Mouse (Mus musculus): ENCODE measurements around the gene Mdh1b.

The Mdh1b gene

DNA sequence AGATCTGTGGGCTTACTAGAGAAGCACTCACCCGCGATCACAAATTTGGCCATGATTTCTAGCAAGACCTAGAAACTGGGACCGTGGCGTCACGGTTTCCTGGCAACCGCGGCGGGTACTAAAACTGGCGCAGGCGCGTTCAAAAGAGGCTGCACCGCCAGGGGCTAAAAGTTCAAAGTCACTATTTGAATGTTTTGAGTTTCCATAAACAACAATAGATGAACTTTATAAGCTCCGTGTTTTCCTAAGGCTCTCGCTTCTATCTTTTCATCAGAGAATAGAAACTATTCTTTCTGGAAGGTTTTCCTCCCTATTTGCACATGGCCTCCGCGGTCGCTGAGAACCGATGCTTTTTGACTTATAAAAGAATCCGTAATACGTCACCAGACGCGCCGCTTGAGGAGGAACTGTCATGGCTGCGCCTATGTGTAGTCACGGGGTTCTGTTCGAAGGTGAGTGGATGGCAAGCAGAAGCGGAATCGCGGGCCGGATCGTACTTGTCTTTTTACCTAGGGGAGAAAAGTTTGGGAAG lies at the start of gene Mdh1b, which contains the start of gene Fastkd2:
TSS of gene Mdh1b (minus strand) at position 79 of the 532 bp plus-strand sequence.
TSS of gene Fastkd2 (plus strand) at position 375 of the 532 bp plus-strand sequence.
- CTCF ChIA-PET, result no interaction called here

DNA sequence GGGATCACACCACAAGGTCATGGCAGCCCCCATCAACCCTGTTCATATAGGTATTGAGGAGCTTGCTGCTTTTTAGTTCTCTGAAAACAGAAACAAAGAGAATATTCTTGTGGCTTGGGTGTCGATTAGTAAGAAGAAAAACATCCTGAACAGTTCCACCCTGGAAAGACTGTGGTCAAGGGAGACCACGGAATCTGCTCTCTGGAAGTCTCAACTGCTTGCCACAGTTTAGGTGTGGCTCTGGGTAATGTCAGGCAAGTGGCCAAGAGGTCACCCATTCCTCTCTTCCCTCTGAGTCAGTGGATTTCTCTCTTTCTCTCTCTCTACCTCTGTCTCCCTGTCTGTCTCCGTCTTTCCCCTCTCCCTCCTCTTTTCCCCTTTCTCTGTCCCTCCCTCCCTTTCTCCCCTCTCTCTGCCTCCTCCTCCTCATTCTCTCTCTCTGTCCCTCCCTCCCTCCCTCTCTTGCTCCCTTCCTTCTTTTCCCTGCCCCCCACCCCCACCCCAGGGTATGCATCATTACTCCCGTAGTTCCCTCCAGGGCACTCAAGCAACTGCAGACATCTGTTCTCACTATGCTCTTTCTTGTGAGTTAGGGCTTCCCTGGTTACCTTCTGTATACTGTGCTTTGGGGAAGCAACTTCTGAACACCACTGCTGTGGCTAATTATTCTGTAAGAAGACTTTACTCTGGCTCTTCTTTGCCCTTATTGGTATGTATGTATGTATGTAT lies 46.9 kb upstream of the Mdh1b start:
- CTCF ChIA-PET, result no interaction called here

GRCm38 (mm10) chr1:63776396-63776795 lies 46.3 kb upstream of the Mdh1b start:
- CTCF ChIA-PET, result no interaction called here

GRCm38 (mm10) chr1:63770309-63770708 lies 40.2 kb upstream of the Mdh1b start:
- CTCF ChIA-PET, result no interaction called here

DNA sequence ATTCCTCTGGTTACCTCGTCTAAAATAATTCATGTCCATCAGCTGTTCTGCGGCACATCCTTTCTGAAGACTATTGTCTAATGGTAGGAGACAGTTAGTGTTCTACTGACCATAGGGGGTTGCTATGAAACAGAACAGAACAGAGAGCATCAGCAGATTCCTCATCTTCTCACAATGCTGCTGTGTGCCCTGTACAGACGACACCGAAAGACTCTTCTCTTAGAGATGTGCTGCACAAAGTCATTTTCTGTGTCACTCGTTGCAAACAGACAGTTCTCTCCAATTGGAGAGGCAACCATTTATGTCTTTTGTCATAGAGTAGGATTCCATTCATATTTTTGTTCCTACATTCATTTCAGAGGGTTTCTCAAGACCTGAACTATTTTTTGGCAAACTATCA lies 39.0 kb upstream of the Mdh1b start, which contains the start of gene 4933402D24Rik:
TSS of gene 4933402D24Rik (minus strand) at position 101 of the 400 bp plus-strand sequence.
- CTCF ChIA-PET, result no interaction called here

DNA sequence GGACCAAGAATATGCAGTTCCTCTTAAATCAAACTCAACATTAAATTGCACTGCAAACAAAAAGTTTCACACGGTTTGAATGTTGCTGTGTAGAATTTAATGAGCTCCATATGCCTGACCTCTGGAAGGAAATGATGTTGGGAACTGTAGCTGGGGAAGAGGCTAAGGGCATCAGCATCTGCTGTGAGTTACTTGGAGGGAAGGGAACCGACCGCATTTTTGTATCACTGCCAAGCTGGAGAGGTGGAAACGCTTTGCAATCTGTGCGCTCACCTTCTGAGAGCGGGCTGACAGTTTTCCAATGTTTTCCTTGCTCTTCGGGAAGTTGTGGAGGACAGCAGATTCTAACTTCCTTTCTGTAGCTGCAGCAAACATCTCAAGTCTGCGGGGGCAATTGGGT lies 38.0 kb upstream of the Mdh1b start:
- CTCF ChIA-PET, result no interaction called here

GRCm38 (mm10) chr1:63764395-63764794 lies 34.3 kb upstream of the Mdh1b start:
- CTCF ChIA-PET, result no interaction called here

GRCm38 (mm10) chr1:63763881-63764386 lies 33.8 kb upstream of the Mdh1b start:
- CTCF ChIA-PET, result no interaction called here

DNA sequence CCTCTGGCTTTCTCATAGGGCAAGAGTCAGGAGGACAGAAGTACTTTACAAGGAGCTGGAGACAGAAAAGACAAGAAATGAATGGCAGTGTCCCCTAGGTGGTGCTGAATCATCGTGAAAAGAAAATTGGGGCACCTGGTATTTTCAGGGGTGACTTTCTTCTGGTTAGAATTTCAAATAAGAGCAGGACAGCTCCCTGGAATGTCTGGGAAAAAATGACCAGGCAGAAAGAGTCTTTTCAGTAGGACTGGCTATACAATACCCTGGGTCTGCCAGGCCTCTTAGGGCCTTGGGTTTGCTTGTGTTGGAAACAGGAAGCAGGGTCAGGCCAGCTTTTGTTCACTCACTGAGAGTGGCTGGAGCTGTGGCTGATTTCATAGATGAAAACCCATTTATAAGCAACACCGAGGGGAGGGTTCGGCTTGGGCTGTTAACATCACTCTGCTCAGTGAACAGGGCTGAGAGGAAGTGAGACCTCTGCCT lies 33.1 kb upstream of the Mdh1b start:
- CTCF ChIA-PET, result interaction anchor here (0.7 kb wide), 1 partner anchor 757 kb away, joined by 3 read pairs; no protein-coding TSS in a partner anchor

GRCm38 (mm10) chr1:63756005-63756404 lies 25.9 kb upstream of the Mdh1b start:
- CTCF ChIA-PET, result no interaction called here

- CTCF ChIA-PET, result no interaction called here
Observed at GRCm38 (mm10) chr1:63729796-63730195, 322 bp downstream of the Mdh1b start.

DNA sequence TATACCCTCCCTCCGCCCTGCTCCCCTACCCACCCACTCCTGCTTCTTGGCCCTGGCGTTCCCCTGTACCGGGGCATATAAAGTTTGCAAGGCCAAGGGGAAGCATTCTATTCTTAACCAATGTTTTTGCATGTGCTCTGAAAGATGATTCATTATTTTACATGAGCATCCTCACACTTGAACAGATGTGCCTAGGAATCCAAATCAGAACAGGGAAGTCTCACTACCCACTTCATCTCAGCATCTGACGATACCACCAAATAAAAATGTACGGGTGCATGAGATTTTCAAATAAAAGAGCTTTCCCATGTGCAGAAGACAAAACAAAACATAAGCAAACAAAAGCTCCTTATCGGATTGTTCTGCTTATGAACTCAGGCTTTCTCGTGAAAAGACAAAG lies 10.0 kb downstream of the Mdh1b start:
- CTCF ChIA-PET, result no interaction called here

DNA sequence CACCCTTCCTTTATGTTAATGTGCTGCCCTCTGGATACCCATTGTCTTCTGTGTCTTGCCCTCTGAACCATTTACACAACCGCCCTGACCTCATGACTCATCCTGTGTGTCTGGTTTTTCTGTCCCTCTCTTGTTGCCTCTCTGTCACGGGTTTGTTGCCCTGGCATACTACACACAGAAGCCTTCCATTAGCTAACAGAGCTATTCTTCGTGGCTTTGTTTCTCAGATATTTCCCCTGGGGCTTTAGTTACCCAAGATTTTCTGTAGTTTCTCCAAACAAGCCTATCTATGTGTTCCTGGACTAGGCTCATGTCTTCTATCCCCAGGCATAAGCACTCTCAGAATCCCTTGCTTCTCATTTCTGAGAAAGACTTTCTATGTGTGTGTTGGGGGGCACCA lies 21.2 kb downstream of the Mdh1b start:
- CTCF ChIA-PET, result no interaction called here

DNA sequence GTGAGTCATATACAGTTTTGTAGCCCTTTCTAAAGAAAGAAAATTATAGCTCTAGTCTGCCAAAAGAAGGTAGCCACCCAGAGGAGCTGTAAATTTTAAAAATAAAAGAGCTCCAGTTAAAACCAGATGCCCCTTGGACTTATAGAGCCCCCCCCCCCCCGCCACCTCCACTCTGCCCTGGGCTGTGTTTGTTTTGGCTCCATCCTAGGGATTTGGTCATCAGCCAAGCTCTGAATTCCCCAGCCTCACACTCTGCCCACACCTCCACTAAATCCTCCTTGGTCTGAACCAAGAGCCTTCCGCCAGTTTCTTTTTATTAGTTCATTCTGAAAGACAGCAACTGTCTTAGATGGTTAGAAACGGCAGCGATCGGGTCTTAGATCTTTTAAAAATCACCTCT lies 24.4 kb downstream of the Mdh1b start:
- CTCF ChIA-PET, result no interaction called here

DNA sequence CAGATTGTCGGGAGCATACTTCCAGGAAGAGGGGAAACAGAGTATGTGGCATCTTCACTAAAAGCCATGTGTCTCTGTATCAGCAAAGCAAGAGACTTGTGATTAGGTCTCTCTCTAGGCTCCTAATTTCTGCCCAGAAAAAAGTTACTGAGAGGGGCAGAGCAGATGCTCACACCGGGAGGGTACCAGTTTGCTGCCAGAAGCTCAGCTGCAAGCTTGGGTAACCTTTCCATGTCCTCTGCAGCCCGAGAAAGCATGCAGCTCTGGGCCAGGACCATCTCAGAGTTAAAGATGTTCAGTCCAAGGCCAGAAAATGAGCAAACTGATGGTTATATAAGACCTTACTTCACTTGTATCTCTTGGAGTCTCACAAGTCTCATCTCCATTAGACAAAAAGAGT lies 33.3 kb downstream of the Mdh1b start:
- CTCF ChIA-PET, result interaction anchor here (0.6 kb wide), 1 partner anchor 892 kb away, joined by 3 read pairs; no protein-coding TSS in a partner anchor

GRCm38 (mm10) chr1:63686827-63687226 lies 43.3 kb downstream of the Mdh1b start, which contains the start of gene Dytn:
Gene Dytn, minus strand, starts transcription at chr1:63686927.
- CTCF ChIA-PET, result no interaction called here

GRCm38 (mm10) chr1:63675975-63676374 lies 54.1 kb downstream of the Mdh1b start:
- CTCF ChIA-PET, result interaction anchor here (0.6 kb wide), 1 partner anchor 765 kb away, joined by 11 read pairs; no protein-coding TSS in a partner anchor

DNA sequence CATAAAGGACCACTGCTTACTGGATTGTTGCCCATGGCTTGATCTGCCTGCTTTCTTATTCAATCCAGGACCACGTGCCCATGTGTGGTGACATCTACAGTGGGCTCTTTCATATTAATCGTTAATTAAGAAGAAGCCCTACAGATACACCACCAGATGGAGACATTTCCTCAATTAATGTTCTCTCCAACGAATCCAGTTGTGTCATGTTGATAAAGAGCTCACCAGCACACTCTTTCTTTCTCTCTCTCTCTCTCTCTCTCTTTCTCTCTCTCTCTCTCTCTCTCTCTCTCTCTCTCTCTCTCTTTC lies 61.3 kb downstream of the Mdh1b start:
- CTCF ChIA-PET, result interaction anchor here (0.7 kb wide), 1 partner anchor 606 kb away, joined by 4 read pairs; no protein-coding TSS in a partner anchor

GRCm38 (mm10) chr1:63667949-63668851 lies 61.9 kb downstream of the Mdh1b start:
- CTCF ChIA-PET, result interaction anchor here (0.5 kb wide), 1 partner anchor 794 kb away, joined by 5 read pairs; no protein-coding TSS in a partner anchor

GRCm38 (mm10) chr1:63667201-63667948 lies 62.7 kb downstream of the Mdh1b start:
- CTCF ChIA-PET, result no interaction called here

DNA sequence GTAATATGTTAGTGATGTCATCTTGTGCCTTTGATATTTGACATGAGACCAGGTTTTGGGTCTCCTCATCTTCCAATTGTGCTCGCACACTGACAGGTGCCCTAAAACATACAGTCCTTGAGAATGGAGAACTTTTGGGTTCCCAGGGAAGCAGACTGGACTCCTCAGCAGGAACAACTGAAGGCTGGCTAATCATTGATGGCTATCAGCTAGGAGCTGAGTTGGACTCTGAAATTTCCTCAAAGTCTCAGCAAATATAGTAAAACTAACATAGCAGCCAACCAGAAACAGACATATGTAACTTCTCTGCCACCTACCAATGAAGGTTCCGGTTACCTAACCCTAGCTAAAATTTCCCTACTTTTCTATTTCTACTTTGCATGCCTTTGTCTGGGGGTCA lies 64.0 kb downstream of the Mdh1b start:
- CTCF ChIA-PET, result no interaction called here

Data from spleen, embryonic (tissue).